Mouse (Mus musculus) fibroblast of lung, adult 2 months (primary cell): ENCODE measurements around the gene Prtn3.

Experiments
- DNase-seq: peaks from one replicate; pipeline ENCODE4 v3.0.0-alpha.2; 2011; ENCODE audit warnings: low read depth

Prtn3 gene

DNA sequence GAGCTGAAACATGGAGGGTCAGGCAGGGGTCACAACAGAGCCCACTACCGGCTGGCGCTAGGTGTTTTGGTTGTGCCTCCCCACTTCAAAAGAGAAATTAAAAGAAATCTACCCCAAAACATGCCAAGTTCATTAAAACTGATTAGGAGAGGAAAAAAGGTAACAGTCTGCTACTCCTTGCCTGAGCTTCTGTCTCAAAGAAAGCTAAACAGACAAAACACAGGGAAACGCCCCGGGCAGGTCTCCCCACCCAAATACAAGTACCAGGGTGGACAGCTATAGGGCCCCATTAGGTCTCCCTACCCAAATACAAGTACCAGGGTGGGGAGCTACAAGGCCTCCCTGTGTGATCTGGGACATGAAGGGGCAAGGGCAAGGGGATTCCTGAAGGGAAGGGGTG, 36.3 kb downstream of the Prtn3 start, which contains the start of gene Gm26602:
TSS of gene Gm26602 (plus strand) at position 301 of the 400 bp plus-strand sequence.
- no peak for DNase-seq

DNA sequence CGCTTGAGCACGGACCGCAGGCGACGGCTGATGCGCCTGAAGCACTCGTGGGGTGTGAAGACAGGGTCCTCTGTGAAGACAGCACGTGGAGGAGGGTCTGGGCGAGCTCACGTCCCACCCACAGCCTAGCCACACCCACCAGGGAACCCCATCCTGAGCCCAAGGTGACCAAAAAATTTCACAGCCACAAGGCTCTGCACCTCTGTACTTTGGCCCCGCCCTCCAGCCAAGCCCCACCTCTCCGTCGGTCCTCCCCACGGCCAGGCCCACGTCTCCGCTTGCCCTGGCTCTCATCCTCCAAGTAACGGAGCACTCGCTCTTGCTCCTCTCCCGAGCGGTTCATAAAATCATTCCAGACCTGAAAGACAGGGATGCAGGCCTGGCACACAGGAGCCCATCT, 38.1 kb downstream of the Prtn3 start:
- DNase-seq: no peak

GRCm38 (mm10) chr10:79914131-79914947, 40.1 kb downstream of the Prtn3 start:
- no peak for DNase-seq

GRCm38 (mm10) chr10:79914948-79915596, 40.8 kb downstream of the Prtn3 start:
- no peak for DNase-seq

DNA sequence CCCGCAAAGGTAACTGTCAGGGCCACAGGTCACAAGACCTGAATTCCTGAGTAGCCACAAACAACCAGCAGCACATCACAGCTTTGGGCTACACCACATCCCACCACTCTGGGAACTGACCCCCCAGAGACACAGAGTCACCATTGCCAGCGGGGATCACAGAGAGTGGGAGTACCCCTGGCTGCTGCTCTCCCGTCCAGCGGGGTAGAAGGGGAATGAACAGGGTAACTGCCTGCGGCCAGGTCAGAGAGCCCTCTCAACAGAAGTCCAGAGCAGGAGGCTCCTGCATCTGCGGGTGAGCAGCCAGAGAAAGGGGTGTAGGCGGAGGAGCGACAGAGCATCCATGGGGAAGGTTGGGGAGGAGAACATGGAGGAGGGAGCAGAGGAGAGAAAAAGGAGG, 41.8 kb downstream of the Prtn3 start:
- no peak for DNase-seq

- DNase-seq: no peak
Observed at GRCm38 (mm10) chr10:79916808-79917531, 42.7 kb downstream of the Prtn3 start, which contains the start of gene Kiss1r. Gene Kiss1r, plus strand, starts transcription at chr10:79916971.

- DNase-seq: no peak
Observed at GRCm38 (mm10) chr10:79917532-79918100, 43.3 kb downstream of the Prtn3 start.

DNA sequence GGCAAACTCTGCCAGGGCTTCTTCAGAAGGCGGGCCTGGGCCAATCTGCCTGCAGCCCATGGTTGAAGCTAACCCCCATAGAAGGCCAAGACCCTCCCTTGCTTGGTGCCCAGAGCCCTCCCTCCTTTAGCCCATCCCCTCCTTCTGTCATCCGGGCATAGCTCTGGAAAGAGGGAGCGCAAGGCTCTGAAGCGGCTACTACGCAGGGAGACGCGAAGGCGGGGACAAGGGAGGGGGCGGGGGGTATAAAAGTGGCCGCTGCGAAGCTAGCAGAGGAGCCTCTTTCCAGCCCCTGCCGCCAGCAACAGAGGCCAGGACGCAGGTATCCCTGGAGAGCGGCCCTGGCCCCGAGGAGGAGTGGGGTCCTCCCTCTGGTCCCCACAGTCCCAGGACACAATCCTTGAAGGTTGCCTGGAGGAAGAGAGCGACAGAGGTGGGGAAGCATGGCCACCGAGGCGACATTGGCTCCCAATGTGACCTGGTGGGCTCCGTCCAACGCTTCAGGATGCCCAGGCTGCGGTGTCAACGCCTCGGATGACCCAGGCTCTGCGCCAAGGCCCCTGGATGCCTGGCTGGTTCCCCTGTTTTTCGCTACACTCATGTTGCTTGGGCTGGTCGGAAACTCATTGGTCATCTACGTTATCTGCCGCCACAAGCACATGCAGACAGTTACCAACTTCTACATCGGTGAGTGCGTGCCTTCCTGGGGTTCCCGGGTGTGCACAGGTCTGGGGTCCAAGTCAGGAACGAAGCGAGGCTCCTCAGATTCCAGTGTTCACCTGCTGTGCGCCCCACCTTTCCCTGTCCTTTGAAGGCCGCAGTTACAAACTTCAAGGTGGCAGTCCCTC, 44.2 kb downstream of the Prtn3 start:
- DNase-seq: no peak

DNA sequence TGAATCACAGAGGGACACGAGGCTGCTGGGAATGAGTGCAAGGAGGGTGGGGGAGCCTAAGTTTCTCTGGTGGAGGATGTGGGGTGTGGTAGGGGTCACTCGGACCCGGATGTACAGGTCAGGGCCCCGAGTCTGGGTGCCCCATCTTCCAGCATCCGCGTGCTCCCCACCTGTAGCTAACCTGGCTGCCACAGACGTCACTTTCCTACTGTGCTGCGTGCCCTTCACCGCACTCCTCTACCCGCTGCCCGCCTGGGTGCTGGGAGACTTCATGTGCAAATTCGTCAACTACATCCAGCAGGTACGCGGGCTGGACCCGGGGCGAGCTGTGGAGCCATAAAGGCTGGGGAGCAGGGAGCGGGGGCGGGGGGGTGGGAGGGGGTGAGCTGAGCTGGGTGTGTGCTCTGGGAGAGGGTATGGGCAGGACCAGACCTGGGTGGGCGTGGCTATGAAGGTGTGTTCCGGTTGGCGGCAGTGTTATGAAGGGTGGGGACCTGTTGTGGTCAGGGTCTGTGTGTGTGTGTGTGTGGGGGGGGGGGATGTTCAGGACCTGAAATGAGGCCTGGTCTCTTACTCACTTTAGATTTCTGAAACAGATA, 45.1 kb downstream of the Prtn3 start:
- DNase-seq: no peak

- DNase-seq: no peak
Observed at GRCm38 (mm10) chr10:79920056-79920890, 46.0 kb downstream of the Prtn3 start.

DNA sequence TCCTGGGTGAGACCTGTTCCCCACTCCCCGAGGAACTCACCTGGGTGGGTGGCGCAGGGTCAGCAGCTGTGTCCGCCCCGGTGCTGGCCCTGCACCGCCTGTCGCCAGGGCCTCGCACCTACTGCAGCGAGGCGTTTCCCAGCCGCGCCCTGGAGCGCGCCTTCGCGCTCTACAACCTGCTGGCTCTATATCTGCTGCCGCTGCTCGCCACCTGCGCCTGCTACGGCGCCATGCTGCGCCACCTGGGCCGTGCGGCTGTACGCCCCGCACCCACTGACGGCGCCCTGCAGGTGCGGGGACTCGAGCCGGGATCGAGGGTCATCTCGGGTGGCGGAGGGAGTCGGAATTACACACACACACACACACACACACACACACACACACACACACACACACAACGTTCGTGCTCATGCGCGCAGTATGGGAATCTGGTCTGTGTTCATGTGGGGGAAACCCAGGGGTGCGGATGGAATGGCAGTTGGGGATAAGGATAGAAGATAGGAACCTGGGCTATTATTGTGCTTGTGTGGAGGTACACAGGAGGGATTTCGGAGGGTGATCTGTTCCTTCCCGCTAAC, 46.8 kb downstream of the Prtn3 start, which contains the start of gene R3hdm4:
TSS of gene R3hdm4 (minus strand) at position 251 of the 578 bp plus-strand sequence.
- DNase-seq: no peak

GRCm38 (mm10) chr10:79921572-79921971, 47.3 kb downstream of the Prtn3 start:
- DNase-seq: no peak

GRCm38 (mm10) chr10:79924998-79925784, 50.9 kb downstream of the Prtn3 start:
- DNase-seq: peak; percentile 58

DNA sequence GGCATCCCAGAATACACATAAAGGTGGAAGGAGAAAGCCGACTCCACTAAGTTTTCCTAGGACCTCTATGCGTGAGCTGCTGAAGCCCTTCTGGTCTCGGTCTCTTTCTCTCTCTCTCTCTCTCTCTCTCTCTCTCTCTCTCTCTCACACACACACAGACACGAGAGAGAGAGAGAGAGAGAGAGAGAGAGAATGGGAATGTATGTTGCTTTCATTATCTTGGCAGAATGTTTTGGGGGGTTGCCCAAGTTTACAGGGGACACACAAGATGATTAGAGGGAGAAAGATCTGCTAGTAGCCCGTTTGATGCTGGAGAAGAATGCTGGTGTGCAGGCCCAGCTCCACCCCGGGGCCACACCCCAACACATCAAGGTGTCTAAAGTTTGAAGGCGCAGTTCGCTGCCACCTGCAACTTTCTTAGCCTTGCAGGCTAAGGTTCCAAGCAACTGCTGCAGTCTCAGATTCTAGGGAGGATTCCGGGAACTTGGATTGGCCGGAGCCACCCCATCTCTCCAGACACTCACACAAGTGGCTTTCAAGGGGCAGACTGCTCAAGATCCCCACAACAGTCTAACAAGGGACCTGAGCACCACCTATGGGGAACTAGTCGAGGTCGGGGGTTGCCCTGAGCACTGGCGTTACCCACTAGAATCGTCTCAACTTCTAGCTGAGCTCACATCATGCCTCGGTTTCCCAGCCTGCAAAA, 51.7 kb downstream of the Prtn3 start:
- DNase-seq: no peak

- peak; percentile 71 for DNase-seq
Observed at GRCm38 (mm10) chr10:79926491-79927323, 52.4 kb downstream of the Prtn3 start, which contains the start of gene Arid3a. Gene Arid3a, plus strand, starts transcription at chr10:79927043.

DNA sequence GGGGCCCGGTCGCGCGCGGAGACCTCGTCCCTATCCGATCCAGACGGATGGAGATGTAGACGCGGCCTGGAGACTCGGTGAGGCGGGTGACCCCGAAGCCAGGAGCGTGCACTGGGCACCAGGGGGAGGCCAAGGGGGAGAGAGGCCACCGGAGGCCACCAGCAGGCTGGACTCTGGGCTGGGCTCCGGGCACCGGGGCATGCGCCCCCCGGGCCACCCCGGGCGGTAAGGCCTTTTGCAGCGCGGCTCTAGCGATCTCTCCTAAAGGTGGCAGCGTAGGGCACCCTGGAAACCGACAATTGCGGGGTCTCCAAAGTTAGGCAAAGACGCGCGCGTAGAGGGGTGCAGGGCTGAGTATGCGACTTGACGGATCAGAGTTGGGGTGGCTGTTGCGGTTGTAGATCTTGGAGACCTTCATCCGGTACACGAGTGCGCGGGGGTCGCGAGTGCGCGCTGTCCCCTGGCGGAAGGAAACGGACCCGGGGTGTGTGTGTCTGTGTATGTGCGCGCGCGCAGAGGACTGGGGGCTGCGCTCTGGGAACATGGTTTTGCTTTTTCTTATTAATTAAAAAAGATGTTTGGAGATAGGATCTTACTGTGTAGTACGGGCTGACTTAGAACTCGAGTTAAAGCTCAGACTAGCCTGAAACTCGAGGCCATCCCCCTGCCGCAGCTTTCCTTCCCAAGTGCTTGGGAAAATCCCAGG, 53.2 kb downstream of the Prtn3 start:
- no peak for DNase-seq
